Mouse (Mus musculus) cerebellum, adult 18-20 months (tissue): ENCODE measurements at regions not wholly inside any gene's neighbourhood (a gene's known extent, or its start where the extent isn't known, plus 50 kb on each side); places are given as distances from the start of the nearest gene placed in this dataset.
"Not testable (repeated sequence)": the region's sequence is repeated elsewhere in the genome, so short reads cannot be mapped to it uniquely, and the experiment has no call there.

Experiments
- DNase-seq, 2 experiments: peaks; one replicate each; pipeline ENCODE4 v3.0.0; 2021

- DNase-seq: peak; percentile 6 to 7
Measured at GRCm38 (mm10) chr1:18058211-18058971, 87.3 kb downstream of the Crisp4 start.

- no peak for DNase-seq
Measured at GRCm38 (mm10) chr1:18057646-18058210, 88.0 kb downstream of the Crisp4 start.

- DNase-seq: not testable (repeated sequence)
Measured at GRCm38 (mm10) chr1:18057003-18057402, 88.7 kb downstream of the Crisp4 start.

GRCm38 (mm10) chr1:18030226-18030625 is 115.5 kb downstream of the Crisp4 start:
- no peak for DNase-seq

GRCm38 (mm10) chr1:18012941-18013340 is 132.8 kb downstream of the Crisp4 start:
- not testable (repeated sequence) for DNase-seq

- DNase-seq: peak; percentile 7 to 17
Measured at GRCm38 (mm10) chr1:17980604-17981003, 165.1 kb downstream of the Crisp4 start.

GRCm38 (mm10) chr1:17978086-17978485 is 167.6 kb downstream of the Crisp4 start:
- no peak for DNase-seq

GRCm38 (mm10) chr1:17956881-17957280 is 188.8 kb downstream of the Crisp4 start:
- not testable (repeated sequence) for DNase-seq

GRCm38 (mm10) chr1:17932108-17932810 is 213.4 kb downstream of the Crisp4 start:
- not testable (repeated sequence) for DNase-seq
